Mouse (Mus musculus): Measurements from ENCODE around the gene Rab11fip3.

The Rab11fip3 gene

GRCm38 (mm10) chr17:26087059-26087564 lies 17.8 kb upstream of the Rab11fip3 start:
- no peak for DNase-seq (ENCODE audit: low spot score in 2 of 2)

GRCm38 (mm10) chr17:26080867-26081266 lies 11.5 kb upstream of the Rab11fip3 start:
- no peak for DNase-seq (ENCODE audit: low spot score in 2 of 2)

DNA sequence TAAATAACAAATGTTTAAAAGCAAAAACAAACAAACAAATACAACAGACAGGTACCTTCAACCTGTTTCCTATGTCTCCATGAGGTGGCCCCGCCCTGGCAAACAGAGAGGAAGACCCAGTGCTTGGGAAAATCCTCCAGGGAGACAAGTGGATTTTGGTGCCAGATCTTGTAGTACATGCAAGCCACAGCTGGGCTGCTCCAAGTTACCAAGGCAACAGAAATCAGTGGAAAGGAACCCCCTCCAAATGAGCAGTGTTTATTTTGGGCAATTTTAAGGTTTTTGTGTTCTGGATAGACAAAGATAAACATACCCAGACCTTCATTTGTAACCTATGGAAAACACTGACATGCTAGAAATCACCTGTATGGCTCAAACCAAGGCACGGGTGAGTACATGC lies 9.5 kb upstream of the Rab11fip3 start:
- no peak for DNase-seq (ENCODE audit: low spot score in 2 of 2)

GRCm38 (mm10) chr17:26075246-26075645 lies 5.9 kb upstream of the Rab11fip3 start:
- DNase-seq (ENCODE audit: low spot score in 2 of 2): peak in 1 of 2 experiments; percentile 35

GRCm38 (mm10) chr17:26070136-26070535 lies 781 bp upstream of the Rab11fip3 start:
- DNase-seq (ENCODE audit: low spot score in 2 of 2): no peak

DNA sequence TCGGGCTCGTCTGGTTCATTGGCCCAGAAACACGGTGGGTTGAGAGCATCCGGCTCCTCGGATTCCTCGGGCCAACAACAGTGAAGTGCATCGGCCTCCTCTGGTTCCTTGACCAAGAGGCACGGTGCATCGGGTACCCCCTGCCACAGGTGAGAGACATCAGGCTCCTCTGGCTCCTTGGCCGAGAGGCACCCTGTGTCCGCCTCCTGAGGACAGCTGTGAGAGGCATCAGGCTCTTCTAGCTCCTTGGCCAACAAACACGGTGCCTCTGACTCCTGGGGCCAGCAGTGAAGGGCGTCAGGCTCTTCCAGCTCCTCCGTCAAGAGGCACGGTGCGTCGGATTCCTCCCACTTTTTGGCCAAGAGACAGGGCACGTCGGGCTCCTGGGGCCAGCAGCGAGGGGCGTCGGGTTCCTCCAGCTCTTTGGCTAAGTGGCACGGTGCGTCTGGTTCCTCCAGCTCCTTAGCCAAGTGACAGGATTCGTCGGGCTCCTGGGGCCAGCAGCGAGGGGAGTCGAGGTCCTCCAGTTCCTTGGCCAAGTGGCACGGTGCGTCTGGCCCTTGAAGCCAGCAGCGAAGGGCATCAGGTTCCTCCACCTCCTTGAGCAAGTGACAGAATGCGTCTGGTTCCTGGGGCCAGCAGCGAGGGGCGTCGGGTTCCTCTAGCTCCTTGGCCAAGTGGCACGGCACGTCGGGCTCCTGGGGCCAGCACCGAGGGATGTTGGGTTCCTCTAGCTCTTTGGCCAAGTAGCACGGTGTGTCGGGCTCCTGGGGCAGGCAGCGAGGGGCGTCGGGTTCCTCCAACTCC lies 1.1 kb downstream of the Rab11fip3 start:
- DNase-seq (ENCODE audit: low spot score in 2 of 2): no peak

GRCm38 (mm10) chr17:26066488-26067020 lies 2.8 kb downstream of the Rab11fip3 start:
- no peak for DNase-seq (ENCODE audit: low spot score in 2 of 2)

DNA sequence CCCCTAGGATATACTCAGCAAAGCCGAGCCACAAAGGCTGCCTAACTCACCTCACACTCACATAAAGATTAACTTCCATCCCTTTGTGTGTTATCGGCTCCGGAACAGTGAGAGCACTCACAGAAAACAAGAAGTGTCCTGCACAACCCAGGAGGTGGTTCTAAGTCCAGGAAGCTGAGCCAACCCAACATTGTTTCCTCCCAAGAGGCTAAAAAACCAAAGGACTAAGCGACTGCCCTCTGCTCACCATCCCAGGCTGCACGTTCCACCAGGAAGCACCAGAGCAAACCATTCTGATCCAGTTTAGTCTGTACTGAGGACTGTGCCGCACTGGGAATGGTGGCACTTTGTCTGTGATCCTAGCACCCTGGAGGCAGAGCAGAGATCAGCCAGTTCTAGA lies 4.4 kb downstream of the Rab11fip3 start:
- no peak for DNase-seq (ENCODE audit: low spot score in 2 of 2)

DNA sequence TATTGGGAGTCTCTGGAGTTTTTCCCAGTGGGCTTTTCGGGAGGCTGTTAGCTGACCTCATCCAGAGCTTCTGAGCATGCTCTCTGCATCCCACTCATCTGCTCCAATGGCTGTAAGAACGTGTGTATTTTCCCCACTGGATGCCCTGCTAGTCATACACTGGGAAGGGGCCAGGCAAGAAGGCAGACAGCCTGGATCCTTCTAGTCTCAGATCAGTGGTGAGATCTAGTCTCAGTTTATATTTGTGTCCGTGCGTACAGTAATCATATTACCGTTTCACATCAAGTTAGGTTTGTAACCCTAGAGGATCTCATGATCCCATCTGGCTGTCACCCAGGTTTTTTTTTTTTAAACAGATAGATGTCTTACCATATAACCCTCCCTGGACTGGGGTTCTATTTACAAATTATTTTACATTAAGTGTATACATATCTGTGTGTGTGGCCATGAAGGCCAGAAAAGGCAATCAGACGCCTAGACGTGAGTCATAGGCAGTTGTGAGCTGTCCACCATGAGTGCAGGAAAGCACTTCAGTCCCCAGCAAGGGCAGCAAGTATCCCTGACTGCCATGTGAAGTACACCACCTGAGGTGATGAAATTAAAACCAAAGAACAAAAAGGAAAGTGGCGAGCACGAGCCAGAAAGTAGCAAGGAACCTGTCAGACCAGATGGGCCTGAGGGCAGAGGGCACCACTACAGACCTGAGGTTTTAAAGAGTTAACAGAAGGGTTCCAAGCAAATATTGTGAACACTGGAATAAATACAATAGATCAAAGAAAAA lies 11.4 kb downstream of the Rab11fip3 start:
- no peak for DNase-seq (ENCODE audit: low spot score in 2 of 2)

GRCm38 (mm10) chr17:26057278-26057677 lies 12.1 kb downstream of the Rab11fip3 start:
- DNase-seq (ENCODE audit: low spot score in 2 of 2): no peak

DNA sequence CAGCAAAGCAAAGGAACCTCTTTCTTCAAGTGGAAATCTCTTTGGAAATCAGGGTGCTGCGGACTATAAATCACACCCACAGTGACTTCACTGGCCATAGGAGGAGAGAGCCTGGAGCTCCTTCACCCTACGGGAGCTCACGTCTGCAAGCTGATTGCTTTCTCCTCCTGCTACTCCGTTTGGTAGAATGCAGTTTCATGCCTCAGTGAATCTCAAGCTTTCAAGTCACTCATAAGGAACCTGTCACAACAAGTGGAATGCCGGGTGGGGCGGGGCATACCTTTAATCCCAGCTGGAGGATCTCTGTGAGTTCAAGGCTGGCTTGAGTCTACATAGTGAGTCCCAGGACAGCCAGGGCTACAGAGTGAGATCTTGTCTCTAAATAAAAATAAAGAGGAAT lies 14.2 kb downstream of the Rab11fip3 start:
- no peak for DNase-seq (ENCODE audit: low spot score in 2 of 2)

DNA sequence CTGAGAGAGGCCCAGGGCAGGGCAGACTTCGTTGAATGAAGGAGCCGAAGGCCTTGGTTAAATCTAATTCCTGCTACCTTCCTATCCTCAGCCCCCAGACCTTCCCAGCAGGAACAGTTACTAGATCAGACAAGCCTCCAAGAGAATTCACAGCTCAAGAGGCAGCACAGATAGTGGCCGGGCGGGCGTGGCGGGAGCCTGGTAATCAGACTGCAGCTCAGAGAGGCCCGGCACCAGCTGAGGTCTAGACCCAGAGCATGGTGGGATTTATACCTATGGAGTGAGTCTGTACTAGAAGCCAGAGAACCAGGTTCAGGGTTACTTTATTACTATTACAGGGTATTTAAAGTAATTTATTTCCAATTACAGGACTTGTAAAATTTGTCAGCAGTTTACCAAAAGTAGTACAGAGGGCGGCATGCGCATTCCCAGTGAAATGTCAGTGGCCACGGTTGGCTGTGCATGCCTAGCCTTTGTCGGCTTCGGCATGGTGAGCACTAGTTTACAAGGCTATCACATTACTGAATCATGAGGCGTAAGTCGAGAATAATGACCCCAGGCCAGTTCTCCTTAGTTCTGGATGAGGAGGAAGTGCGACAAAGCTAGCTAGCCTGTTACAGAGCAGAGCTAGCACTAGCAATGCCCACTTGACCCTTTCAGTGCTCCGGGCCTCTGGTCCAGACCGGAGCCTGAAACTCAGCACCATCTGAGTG lies 15.1 kb downstream of the Rab11fip3 start:
- no peak for DNase-seq (ENCODE audit: low spot score in 2 of 2)

- no peak for DNase-seq (ENCODE audit: low spot score in 2 of 2)
Observed at GRCm38 (mm10) chr17:26052706-26053105, 16.6 kb downstream of the Rab11fip3 start.

DNA sequence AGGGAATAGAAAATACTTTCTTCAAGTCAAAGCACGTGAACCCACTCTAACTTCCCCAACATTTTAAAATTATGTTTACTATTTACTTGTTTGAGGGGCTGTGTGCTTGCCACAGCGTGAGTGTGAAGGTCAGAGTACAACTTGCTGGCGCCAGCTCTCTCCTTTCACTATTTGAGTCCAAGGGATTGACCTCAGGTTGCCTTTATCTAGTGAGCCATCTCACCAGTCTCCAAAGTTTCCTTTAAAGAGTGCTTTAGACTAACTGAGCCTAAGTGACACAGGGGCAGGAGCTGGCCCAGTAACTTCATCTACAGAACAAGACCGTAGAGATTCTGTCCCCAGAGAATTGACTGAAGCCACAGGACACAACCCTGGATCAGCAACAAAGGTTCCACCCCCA lies 17.3 kb downstream of the Rab11fip3 start:
- DNase-seq (ENCODE audit: low spot score in 2 of 2): no peak

GRCm38 (mm10) chr17:26048118-26048517 lies 21.2 kb downstream of the Rab11fip3 start:
- no peak for DNase-seq (ENCODE audit: low spot score in 2 of 2)

DNA sequence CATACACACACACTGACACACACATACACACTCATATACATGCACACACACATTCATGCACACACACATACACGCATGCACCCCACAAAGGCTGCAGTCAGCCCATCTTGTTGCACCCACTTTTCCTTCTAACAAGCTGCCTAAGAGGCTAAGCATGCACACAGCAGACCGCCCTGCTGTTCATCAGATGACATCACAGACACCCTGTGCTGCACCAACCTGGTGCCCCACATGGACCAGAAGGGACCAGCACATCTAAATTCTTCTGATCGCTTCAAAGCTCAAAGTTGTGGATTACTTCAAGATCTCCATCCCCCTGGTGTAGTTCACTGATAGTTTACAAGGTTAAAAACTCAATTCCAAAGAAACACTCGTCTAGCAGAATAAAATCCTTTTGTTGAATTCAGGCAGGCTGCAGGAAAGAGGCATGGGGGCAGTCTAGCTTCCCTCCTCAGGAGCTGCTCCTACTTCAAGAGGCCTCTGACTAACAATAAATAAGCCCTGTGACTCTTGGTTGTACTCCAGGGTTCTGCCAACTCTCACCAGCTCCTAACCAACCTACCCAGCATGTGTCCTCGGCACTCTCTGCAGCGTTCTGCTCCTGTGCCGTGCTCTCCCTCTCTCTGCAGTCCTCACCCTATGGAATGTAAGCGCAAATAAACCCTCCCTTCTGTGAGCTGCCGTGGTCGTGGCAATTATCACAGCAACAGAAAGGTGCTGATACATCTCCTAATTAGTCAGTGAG lies 22.9 kb downstream of the Rab11fip3 start:
- DNase-seq (ENCODE audit: low spot score in 2 of 2): no peak

- DNase-seq (ENCODE audit: low spot score in 2 of 2): no peak
Observed at GRCm38 (mm10) chr17:26045285-26045684, 24.1 kb downstream of the Rab11fip3 start.

DNA sequence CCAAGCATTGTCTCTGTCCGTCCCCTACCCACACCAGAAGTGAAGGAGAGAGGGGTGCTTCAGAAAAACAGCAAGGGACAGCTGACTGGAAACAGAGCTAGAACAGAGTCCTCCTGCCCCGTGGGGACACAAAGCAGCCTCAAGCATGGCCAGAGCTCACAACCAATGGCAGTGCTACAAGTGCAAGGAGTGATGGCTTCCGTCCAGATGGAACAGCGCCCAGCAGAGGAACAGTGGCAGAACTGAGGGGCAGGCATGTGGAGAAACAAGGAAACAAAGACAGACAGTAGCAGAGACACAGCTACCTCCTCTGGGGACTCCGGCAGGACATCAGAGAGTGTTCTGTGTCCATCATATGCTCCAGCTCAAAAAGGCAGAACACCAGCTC lies 26.1 kb downstream of the Rab11fip3 start:
- peak; percentile 51 to 56 for DNase-seq (ENCODE audit: low spot score in 2 of 2)

GRCm38 (mm10) chr17:26042599-26043248 lies 26.6 kb downstream of the Rab11fip3 start:
- DNase-seq (ENCODE audit: low spot score in 2 of 2): no peak

- no peak for DNase-seq (ENCODE audit: low spot score in 2 of 2)
Observed at GRCm38 (mm10) chr17:26041111-26041802, 28.1 kb downstream of the Rab11fip3 start.

Measured in frontal cortex, postnatal 25 days (tissue).